Mouse (Mus musculus): ENCODE results near the gene Med12. TPM values are rescaled to one million over a fixed set of nuclear protein-coding genes. Genes with fewer than 3 reads are reported as not detected.

The Med12 gene
- polyA plus RNA-seq, 1 experiment from 2014 or later, result 10.1 TPM

- H3K4me1 ChIP-seq (replicated peaks; ENCODE audit: control insufficient read depth, insufficient read depth), result no peaks in the 10 kb centered on the region
- H3K36me3 ChIP-seq (ENCODE audit: control insufficient read depth, insufficient read depth, low read length), result no peaks in the 10 kb centered on the region
- H3K27ac ChIP-seq (replicated peaks), result no peak overlapping the region
- H3K9me3 ChIP-seq (ENCODE audit: control insufficient read depth, low read length), result no peaks in the 10 kb centered on the region
- no peak overlapping the region for H3K9ac ChIP-seq (ENCODE audit: low read length)
- no peak overlapping the region for H3K4me3 ChIP-seq (ENCODE audit: low read depth, low read length)
- no peak overlapping the region for H3K4me2 ChIP-seq (replicated peaks; ENCODE audit: low read depth)
- 42% methylated on average over 6 of the region's 13 CpGs for WGBS
- no peaks in the 10 kb centered on the region for H3K27me3 ChIP-seq (ENCODE audit: control insufficient read depth, insufficient read depth, low read length)
- no peak for DNase-seq (ENCODE audit: low spot score)
- ATAC-seq (ENCODE audit: low FRiP score, low TSS enrichment), result peak; percentile 49
- no peak for TF ChIP-seq EP300 (optimal IDR thresholded peaks at IDR 0.05)
- TF ChIP-seq CTCF (IDR thresholded peaks at IDR 0.05; ENCODE audit: low read depth), result no peak
Measured at GRCm38 (mm10) chrX:101260441-101261325, 13.1 kb upstream of the Med12 start.

GRCm38 (mm10) chrX:101263892-101264291, 9.9 kb upstream of the Med12 start, which contains the start of gene Gm614:
TSS of gene Gm614 (minus strand) at chrX:101263992.
- Histone ChIP-seq H3K27ac (replicated peaks) (no peak within 1 kb of the TSS), H3K9me3 (ENCODE audit: control insufficient read depth, low read length) (no peaks in the 10 kb centered on the region), H3K36me3 (ENCODE audit: control insufficient read depth, insufficient read depth, low read length) (no peaks in the 10 kb centered on the region), H3K4me2 (replicated peaks; ENCODE audit: low read depth) (no peak within 1 kb of the TSS), H3K27me3 (ENCODE audit: control insufficient read depth, insufficient read depth, low read length) (no peaks in the 10 kb centered on the region), H3K4me3 (ENCODE audit: low read depth, low read length) (no peak within 1 kb of the TSS), H3K9ac (ENCODE audit: low read length) (no peak within 1 kb of the TSS), H3K4me1 (replicated peaks; ENCODE audit: control insufficient read depth, insufficient read depth) (no peaks in the 10 kb centered on the region)
- 100% methylated on average over 1 of the region's 1 CpGs for WGBS
- DNase-seq (ENCODE audit: low spot score) (no peak), ATAC-seq (ENCODE audit: low FRiP score, low TSS enrichment) (no peak)
- no peak for TF ChIP-seq CTCF (IDR thresholded peaks at IDR 0.05; ENCODE audit: low read depth)
- no peak for TF ChIP-seq EP300 (optimal IDR thresholded peaks at IDR 0.05)

DNA sequence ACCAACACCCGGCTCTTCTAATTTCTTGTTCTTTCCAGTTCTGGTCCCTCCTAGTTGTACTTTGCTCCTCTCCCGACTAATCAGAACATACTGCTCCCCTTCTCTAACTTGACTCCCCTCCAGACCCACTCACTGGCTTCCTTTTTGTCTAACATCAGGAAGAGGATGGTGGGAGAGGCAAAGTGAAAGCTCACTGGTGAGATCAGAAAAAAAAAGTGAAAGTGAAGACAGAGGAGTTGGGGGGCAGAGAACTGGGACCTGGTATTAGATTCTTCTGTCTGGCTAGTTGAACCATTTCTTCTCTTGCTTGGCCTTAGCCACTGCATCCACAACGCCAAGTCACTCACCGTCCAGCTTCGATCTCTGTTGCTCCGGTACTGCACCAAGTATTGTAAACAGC, 7.2 kb upstream of the Med12 start:
- no peak for DNase-seq (ENCODE audit: low spot score)
- no peaks in the 10 kb centered on the region for H3K4me1 ChIP-seq (replicated peaks; ENCODE audit: control insufficient read depth, insufficient read depth)
- H3K27ac ChIP-seq (replicated peaks), result no peak overlapping the region
- H3K27me3 ChIP-seq (ENCODE audit: control insufficient read depth, insufficient read depth, low read length), result no peaks in the 10 kb centered on the region
- TF ChIP-seq EP300 (optimal IDR thresholded peaks at IDR 0.05), result no peak
- no peak for TF ChIP-seq CTCF (IDR thresholded peaks at IDR 0.05; ENCODE audit: low read depth)
- 90% methylated on average over 6 of the region's 6 CpGs for whole genome bisulfite sequencing
- no peak for ATAC-seq (ENCODE audit: low FRiP score, low TSS enrichment)
- H3K36me3 ChIP-seq (ENCODE audit: control insufficient read depth, insufficient read depth, low read length), result no peaks in the 10 kb centered on the region
- no peaks in the 10 kb centered on the region for H3K9me3 ChIP-seq (ENCODE audit: control insufficient read depth, low read length)
- no peak overlapping the region for H3K4me2 ChIP-seq (replicated peaks; ENCODE audit: low read depth)
- no peak overlapping the region for H3K9ac ChIP-seq (ENCODE audit: low read length)
- no peak overlapping the region for H3K4me3 ChIP-seq (ENCODE audit: low read depth, low read length)

GRCm38 (mm10) chrX:101268025-101268754, 5.6 kb upstream of the Med12 start, which contains the start of gene Il2rg:
TSS of gene Il2rg (minus strand) at chrX:101268255.
- Histone ChIP-seq H3K4me1 (replicated peaks; ENCODE audit: control insufficient read depth, insufficient read depth) (no peaks in the 10 kb centered on the region), H3K9me3 (ENCODE audit: control insufficient read depth, low read length) (no peaks in the 10 kb centered on the region), H3K27me3 (ENCODE audit: control insufficient read depth, insufficient read depth, low read length) (no peaks in the 10 kb centered on the region), H3K9ac (ENCODE audit: low read length) (no peak within 1 kb of the TSS), H3K4me2 (replicated peaks; ENCODE audit: low read depth) (no peak within 1 kb of the TSS), H3K27ac (replicated peaks) (no peak within 1 kb of the TSS), H3K4me3 (ENCODE audit: low read depth, low read length) (no peak within 1 kb of the TSS), H3K36me3 (ENCODE audit: control insufficient read depth, insufficient read depth, low read length) (no peaks in the 10 kb centered on the region)
- 47% methylated on average over 5 of the region's 5 CpGs for WGBS
- ATAC-seq (ENCODE audit: low FRiP score, low TSS enrichment) (no peak), DNase-seq (ENCODE audit: low spot score) (no peak)
- TF ChIP-seq EP300 (optimal IDR thresholded peaks at IDR 0.05) (no peak), CTCF (IDR thresholded peaks at IDR 0.05; ENCODE audit: low read depth) (no peak)

DNA sequence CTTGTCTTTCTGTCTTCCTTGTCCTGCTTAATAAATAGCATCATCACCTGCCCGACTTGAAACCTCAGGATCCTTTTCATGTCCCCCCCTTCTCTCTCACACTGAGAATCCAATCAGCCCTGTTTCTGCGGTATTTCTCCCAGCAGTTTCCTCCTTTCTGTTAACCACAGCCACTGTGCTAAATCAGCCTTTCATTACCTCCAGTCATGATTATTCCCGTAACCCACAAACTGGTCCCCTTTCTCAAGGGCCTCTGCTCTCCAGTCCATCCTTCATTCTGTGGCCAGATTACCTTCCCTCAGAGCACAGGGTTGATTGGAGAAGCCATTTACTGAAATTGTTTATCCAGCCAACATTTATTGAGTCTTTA, 5.1 kb upstream of the Med12 start, which contains the start of gene Gm20489:
TSS of gene Gm20489 (minus strand) at position 269 of the 370 bp plus-strand sequence.
- Histone ChIP-seq H3K9ac (ENCODE audit: low read length) (no peak within 1 kb of the TSS), H3K27ac (replicated peaks) (no peak within 1 kb of the TSS), H3K9me3 (ENCODE audit: control insufficient read depth, low read length) (no peaks in the 10 kb centered on the region), H3K4me2 (replicated peaks; ENCODE audit: low read depth) (no peak within 1 kb of the TSS), H3K27me3 (ENCODE audit: control insufficient read depth, insufficient read depth, low read length) (no peaks in the 10 kb centered on the region), H3K36me3 (ENCODE audit: control insufficient read depth, insufficient read depth, low read length) (no peaks in the 10 kb centered on the region), H3K4me3 (ENCODE audit: low read depth, low read length) (no peak within 1 kb of the TSS), H3K4me1 (replicated peaks; ENCODE audit: control insufficient read depth, insufficient read depth) (no peaks in the 10 kb centered on the region)
- TF ChIP-seq EP300 (optimal IDR thresholded peaks at IDR 0.05) (no peak), CTCF (IDR thresholded peaks at IDR 0.05; ENCODE audit: low read depth) (no peak)
- ATAC-seq (ENCODE audit: low FRiP score, low TSS enrichment) (no peak), DNase-seq (ENCODE audit: low spot score) (no peak)
- WGBS, result 41% methylated on average over 3 of the region's 3 CpGs
